Mouse (Mus musculus) T-cell, adult 66 days (primary cell): Measurements from ENCODE around the gene Coq3. TPM values are rescaled to one million over a fixed set of nuclear protein-coding genes. Genes with fewer than 3 reads are reported as not detected.

Experiments
- total RNA-seq, 2 experiments: library from RNA; stranded (reverse); gene quantifications; 3 replicates in 1 of 2; 4 replicates in 1 of 2; pipeline ENCODE4 v1.2.4; 2023

Coq3 gene
- 1 to 10 TPM; 3.6 to 3.9 TPM for total RNA-seq

GRCm38 (mm10) chr4:21879565-21880220 is at the start of gene Coq3:
Gene Coq3 (plus strand): TSS chr4:21879673.

GRCm38 (mm10) chr4:21847481-21848286 is 31.8 kb upstream of the Coq3 start, which contains the start of gene Pnisr:
Gene Pnisr (plus strand): TSS chr4:21847583.

GRCm38 (mm10) chr4:21930971-21931771 is 51.7 kb downstream of the Coq3 start, which contains the start of gene Faxc:
Gene Faxc (plus strand): TSS chr4:21931329.

Other genes with a start within 250 kb of the Coq3 start
- not detected for gene Prdm13, start 193.7 kb upstream of the Coq3 start, total RNA-seq
- 10 to 100 TPM; 22.3 to 25.2 TPM for gene Ccnc, start 152.0 kb upstream of the Coq3 start, total RNA-seq
- gene Usp45, start 112.5 kb upstream of the Coq3 start, total RNA-seq, result 10 to 100 TPM; 29.9 to 32.7 TPM
- gene Tstd3, start 112.5 kb upstream of the Coq3 start, total RNA-seq, result 1 to 10 TPM; 4.4 to 6.3 TPM
- gene Pnisr, start 32.1 kb upstream of the Coq3 start, total RNA-seq, result 100 to 1,000 TPM; 221 to 235 TPM
- under 1 TPM in 1 of 2 experiments, not detected in 1; 0.18 TPM for gene Faxc, start 51.7 kb downstream of the Coq3 start, total RNA-seq